Mouse (Mus musculus) hindlimb bud, embryonic 11.5 days (tissue): ENCODE data around the gene Pls3.
"Not testable (repeated sequence)": the region's sequence is repeated elsewhere in the genome, so short reads cannot be mapped to it uniquely, and the experiment has no call there.

Experiments
- DNase-seq: peaks from one replicate; pipeline ENCODE4 v3.0.0-alpha.2; 2012; ENCODE audit warnings: low read depth, low spot score; ENCODE audit errors: extremely low spot score

Gene Pls3

GRCm38 (mm10) chrX:75779796-75780195 lies 95.2 kb downstream of the Pls3 start:
- DNase-seq = no peak

- no peak for DNase-seq
Measured at GRCm38 (mm10) chrX:75777461-75777860, 97.5 kb downstream of the Pls3 start.

- no peak for DNase-seq
Measured at GRCm38 (mm10) chrX:75764794-75765328, 110.1 kb downstream of the Pls3 start.

- DNase-seq = peak; percentile 30
Measured at GRCm38 (mm10) chrX:75764135-75764793, 110.7 kb downstream of the Pls3 start.

- not testable (repeated sequence) for DNase-seq
Measured at GRCm38 (mm10) chrX:75759461-75759860, 115.5 kb downstream of the Pls3 start.

GRCm38 (mm10) chrX:75759036-75759435 lies 115.9 kb downstream of the Pls3 start:
- DNase-seq = not testable (repeated sequence)

- DNase-seq = not testable (repeated sequence)
Measured at GRCm38 (mm10) chrX:75757966-75758365, 117.0 kb downstream of the Pls3 start.

- not testable (repeated sequence) for DNase-seq
Measured at GRCm38 (mm10) chrX:75754531-75754930, 120.5 kb downstream of the Pls3 start.

GRCm38 (mm10) chrX:75750126-75750725 lies 124.8 kb downstream of the Pls3 start:
- DNase-seq = not testable (repeated sequence)

- not testable (repeated sequence) for DNase-seq
Measured at GRCm38 (mm10) chrX:75749312-75749711, 125.7 kb downstream of the Pls3 start.

GRCm38 (mm10) chrX:75744466-75744865 lies 130.5 kb downstream of the Pls3 start:
- DNase-seq = not testable (repeated sequence)

- not testable (repeated sequence) for DNase-seq
Measured at GRCm38 (mm10) chrX:75739464-75739863, 135.5 kb downstream of the Pls3 start.
